Mouse (Mus musculus) lung, postnatal 14 days (tissue): Measurements from ENCODE around the gene Mal.
"Not testable (repeated sequence)": the region's sequence is repeated elsewhere in the genome, so short reads cannot be mapped to it uniquely, and the experiment has no call there.

Source experiments
- DNase-seq: peaks from one replicate; pipeline ENCODE4 v3.0.0; 2021

Mal gene

DNA sequence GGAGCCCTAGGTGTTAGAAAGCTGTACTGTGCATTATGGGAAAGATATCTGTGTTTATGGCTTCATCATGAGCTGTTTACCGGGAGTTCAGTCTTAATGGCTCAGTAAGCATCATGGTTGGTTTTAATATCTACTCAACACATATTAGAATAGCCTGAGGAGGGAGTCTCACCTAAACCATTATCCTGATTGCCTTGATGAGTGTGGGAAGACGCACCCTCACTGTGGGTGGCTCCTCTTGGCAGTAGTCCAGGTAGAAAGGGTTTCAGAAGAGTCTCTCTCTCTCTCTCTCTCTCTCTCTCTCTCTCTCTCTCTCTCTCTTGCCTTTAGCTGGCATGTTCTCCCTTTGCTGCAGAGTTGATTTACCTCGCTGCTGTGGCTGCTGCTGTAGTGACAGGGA, 34.4 kb downstream of the Mal start:
- DNase-seq = no peak

DNA sequence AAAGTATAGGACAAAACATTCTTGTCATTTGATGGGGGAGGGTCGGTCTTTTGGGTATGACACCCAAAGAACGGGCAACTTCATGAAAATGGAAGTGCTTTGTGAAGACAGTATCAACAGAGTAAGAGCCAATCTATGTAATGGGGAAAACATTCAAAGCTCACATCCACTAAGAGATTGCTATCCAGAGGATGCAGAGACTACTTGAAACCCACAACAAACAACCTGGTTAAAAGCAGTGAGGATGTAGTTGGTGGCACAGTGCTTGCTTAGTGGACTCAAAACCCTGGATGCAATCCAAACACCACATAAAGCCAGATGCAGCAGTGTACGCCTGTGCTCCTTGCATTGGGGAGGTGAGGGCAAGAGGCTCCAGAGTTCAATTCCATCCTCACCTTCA, 37.2 kb downstream of the Mal start:
- DNase-seq = no peak

DNA sequence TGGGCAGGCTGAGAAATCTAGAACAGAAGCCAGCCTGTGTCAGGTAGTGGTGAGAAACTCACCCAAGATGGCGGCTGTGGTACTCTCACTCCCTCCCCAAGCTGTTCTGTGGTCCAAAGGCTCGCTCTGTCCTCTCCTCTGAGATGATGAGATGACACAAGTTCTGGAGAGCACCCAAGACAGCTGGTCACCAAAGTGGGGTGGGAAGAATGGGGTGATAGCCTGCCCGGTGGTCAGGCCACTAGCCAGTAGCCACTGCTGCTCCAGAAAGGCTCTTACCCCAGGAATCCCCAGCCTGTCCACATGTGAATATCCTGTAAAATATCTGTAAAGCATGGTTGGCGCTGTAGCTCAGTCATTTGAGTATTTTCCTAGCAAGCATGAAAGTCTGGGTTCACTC, 44.2 kb downstream of the Mal start:
- DNase-seq = no peak

DNA sequence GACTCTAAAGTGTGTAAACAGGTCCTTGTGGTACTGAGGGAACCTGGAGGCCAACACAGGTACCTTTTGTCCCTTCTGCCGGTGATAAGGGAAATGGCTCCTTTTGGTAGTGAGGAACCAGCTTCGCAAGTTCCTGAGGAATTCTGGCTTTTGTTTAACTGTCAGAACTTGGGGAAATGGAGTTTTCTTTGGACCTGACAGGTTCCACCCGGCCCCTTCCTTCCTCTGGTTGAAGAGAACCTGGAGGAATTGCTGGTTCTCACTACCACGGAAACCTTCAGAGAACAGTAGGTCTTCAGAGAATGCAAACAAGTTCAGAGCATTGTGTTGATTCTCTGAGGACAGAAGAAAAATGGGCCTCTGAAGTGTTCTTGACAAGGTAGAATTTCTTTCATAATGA, 45.1 kb downstream of the Mal start:
- no peak for DNase-seq

DNA sequence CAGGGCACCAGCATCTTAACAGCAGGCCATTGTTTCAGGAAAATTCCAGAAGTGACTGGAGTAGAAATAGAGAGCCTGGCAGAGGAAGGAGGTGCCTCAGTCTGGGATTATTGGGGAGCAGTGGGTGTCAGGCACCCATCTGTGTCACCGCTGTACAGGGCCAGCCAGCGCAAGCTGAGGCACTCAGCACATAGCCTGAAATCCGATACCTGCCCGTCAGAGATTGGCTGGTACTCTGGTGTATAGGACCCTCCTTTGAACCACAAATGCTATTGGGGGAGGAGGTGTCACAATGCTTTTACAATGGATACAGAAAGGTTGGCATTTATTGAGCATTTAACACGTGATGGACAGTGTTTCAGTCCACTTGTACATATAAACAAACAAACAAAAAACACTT, 47.5 kb downstream of the Mal start:
- DNase-seq = no peak

DNA sequence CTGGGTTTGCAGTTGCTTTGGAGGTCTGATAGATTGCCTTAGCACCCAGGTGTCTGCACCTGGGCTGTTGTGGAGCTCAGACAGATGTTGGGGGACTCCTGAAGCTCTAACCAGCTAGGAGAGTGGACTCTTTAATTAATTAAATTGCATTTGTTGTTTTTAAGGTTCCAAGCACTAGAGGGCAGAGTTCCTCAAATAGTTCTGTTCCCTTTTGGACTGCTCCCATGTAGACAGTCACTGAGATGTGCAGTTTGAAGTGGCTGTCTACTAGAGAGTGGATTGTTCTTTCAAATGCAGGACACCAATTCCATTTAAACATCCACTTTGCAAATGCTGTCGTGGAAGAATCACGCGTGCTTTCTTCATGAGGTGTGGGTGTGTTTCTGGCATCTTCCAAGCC, 48.3 kb downstream of the Mal start:
- DNase-seq = peak; percentile 15

DNA sequence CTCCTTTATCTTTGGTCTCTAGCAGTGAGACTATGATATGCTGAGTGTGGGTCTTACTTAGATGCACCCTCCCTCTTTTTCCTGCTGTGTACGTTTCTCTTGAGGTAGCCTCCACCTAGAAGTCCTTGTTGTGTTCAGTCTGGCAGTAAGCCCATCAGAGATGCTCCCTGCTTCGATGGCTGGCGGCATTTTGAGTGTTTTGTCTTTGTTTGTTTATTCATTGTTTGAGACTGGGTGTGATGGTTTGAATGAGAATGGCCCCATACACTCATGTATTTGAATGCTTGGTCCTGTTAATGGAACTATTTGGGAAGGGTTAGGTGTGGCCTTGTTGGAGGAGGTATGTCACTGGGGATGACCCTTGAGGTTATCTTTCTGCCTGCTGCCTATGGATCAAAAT, 51.3 kb downstream of the Mal start:
- DNase-seq = no peak

DNA sequence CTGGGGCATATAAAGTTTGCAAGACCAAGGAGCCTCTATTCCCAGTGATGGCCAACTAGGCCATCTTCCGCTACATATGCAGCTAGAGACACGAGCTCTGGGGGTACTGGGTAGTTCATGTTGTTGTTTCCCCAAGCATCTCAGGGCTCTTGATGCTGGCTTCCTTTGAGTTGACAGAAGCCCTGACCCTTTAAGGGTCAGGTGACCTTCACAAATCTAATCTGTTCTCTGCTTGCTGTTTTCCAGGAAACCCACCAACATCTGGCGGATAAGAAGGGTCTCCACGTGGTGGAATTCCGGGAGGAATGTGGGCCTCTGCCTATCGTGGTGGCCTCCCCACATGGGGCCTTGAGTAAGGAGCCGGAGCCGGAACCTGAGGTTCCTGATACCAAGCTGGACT, 53.1 kb downstream of the Mal start:
- DNase-seq = not testable (repeated sequence)

DNA sequence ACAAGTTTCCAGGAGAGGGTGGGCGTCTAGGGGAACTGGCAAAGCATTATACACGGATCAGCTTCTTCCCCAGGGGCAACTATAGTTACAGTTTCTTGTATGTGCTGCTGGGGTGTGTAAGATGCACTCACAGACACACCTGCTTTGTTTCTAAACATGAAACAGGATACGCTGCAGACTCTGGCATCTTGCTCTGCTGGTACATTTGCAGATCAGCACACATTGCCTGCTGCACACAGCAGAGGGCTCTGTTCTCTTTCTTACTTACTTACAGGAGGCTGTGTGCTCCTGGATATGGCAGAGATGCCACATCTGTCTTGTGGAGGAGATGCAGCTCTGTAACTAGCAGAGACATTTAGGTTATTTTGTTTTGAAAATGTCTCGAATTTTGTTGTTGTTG, 65.7 kb downstream of the Mal start:
- peak; percentile 9 for DNase-seq

DNA sequence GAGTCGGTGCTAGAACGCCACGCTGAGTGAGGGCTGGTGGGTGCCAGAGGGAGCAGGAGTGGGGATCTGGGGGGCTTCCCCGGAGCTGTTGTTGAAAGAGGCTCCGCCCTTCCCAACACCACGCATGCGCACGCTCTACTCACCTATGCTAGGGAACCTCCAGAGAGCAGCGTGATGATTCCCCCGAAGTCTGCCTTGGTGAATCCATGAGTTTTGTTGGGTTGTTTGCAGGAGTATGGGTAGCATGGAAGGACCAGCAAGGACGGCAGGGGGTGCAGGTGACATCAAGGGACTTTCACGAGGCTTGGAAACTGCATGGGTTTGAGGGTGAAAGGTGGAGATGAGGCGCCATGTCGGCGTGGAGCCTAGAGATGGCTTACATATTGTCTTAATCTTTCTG, 66.3 kb downstream of the Mal start:
- DNase-seq = no peak

DNA sequence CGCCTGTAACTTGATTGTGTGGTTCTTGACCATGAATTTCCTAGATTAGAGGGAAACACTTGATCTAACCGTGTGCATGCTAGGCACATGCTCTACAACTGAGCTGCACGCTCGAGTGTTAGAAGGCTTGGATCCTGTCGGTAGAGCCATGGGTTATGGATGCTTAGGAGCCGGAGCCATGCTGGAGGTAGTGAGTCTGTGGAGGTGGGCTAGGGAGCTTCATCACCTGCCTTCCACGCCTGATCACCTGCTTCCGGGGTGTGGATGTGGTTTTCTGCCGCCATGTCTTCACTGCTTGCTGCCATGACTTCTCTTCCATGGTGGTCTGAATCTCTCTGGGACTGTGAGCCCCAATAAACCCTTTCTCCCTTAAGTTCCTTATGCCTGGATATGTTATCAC, 67.6 kb downstream of the Mal start:
- DNase-seq = no peak

DNA sequence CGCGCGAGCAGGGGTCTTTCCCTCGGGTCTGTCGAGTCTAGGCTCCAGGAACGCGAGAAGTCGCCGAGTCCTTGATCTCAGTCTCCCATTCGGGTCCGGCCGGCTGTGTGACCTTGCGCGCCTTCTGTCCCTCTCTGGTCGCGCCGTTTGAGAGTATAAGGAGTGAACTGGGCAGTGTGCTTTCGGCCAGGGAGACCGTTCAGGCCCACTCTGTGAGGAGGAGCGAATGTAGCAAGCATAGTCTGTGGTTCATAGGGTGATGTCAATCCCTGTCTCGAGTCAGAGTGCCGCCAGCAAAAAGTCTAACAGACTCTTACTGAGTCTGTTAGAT, 69.0 kb downstream of the Mal start:
- no peak for DNase-seq

DNA sequence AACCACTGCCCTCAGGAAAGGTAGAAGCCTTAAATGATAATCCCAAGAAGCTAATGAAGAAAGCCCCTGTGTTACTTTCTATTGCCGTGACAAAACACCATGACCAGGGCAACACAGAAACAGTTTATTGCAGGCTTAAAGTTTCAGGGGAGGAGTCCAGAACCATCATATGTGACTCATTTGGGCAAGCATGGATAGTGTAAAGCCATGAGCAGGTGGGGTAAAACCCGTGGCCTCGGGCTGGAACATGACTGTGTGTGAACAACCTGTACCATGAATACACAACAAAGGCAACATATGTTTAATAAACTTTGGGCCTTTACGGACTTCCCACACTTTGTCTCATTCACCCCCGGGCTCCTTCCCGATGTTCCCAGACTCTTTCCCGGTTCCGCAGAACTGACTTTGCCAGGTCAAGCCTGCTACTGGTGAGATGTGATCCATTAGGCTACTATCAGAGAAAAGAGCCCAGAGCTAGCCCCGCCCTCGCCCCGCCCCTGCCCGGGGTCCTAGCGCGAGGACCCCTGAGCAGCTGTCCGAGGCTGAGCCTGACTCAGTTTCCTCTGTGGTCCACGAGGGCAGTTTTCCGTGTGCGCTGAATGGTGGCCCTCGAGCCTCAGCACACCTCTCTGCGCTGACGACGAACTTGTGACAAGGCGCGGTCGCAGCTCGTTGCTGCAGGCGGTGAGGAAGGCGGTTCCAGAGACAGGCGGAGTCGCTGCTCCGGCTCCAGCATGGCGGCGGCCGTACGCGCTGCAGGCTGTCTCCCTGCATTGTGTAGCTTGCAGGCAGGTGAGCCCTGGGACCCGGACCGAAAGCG, 69.6 kb downstream of the Mal start, which contains the start of the genes Zfp661 and Mrps5:
Zfp661 (minus strand) TSS at position 401 of the 820 bp plus-strand sequence.
Mrps5 (plus strand) TSS at position 529 of the 820 bp plus-strand sequence.
- DNase-seq = peak; percentile 86

DNA sequence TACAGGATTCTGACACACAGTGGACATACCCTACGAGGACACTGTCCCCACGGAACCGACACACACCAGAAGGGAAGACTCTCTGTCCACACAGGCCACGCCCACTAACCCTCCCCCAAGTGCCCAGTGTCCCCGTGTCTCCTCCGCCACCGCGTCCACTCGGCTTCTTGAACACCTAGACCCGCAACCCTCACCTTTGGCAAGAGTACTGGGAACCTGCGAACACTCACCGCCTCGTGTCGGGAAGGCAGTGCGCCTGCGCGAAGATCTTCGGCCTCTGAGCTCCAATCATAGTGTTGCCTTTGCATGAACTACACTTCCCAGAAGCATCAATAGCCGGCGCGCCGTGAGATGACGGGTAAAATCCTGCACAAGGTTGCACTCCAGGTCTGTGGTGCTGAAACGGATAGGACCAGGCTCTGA, 72.0 kb downstream of the Mal start:
- DNase-seq = peak; percentile 93
